Mouse (Mus musculus): ENCODE data around the gene Prom2.

GRCm38 (mm10) chr2:127541185-127541584, at the start of gene Prom2:
- TF ChIP-seq CTCF (IDR thresholded peaks at IDR 0.05; ENCODE audit: control insufficient read depth, insufficient read depth, insufficient replicate concordance, low read depth, low read length), result no peak
- no peak for TF ChIP-seq POLR2A (IDR thresholded peaks at IDR 0.05; ENCODE audit: control insufficient read depth, low read depth, low read length)

Data from testis, adult 2 months (tissue).